Mouse (Mus musculus) gastrocnemius, adult 2 months (tissue): ENCODE measurements around the gene Kif6. TPM values are rescaled to one million over a fixed set of nuclear protein-coding genes. Genes with fewer than 3 reads are reported as not detected.

ENCODE experiments used
- DNase-seq: peaks from one replicate; pipeline ENCODE4 v3.0.0; 2022
- H3K27ac ChIP-seq: fragments of 200-600 bp; 2 replicates; pipeline ENCODE4 v1.8.1; 2022; ENCODE audit warnings: mild to moderate bottlenecking
- H3K4me3 ChIP-seq: fragments of 200-600 bp; 2 replicates; pipeline ENCODE4 v1.8.1; 2022; ENCODE audit warnings: mild to moderate bottlenecking, moderate library complexity
- CTCF ChIP-seq: fragments of 200-600 bp; IDR thresholded peaks from 2 replicates; pipeline ENCODE4 v1.8.1; 2022; ENCODE audit warnings: antibody characterized with exemption, mild to moderate bottlenecking, moderate library complexity
- intact Hi-C: fragments of 180-260 bp; cut with DNase I; formaldehyde crosslinking; loops from one replicate; pipeline ENCODE4 v1.15.1; 2025
- total RNA-seq, 2 experiments: library from RNA; stranded (reverse); gene quantifications; 2 replicates each; pipeline ENCODE4 v1.2.3; 2021

Gene Kif6
- total RNA-seq, 2 experiments from 2014 or later = not detected

DNA sequence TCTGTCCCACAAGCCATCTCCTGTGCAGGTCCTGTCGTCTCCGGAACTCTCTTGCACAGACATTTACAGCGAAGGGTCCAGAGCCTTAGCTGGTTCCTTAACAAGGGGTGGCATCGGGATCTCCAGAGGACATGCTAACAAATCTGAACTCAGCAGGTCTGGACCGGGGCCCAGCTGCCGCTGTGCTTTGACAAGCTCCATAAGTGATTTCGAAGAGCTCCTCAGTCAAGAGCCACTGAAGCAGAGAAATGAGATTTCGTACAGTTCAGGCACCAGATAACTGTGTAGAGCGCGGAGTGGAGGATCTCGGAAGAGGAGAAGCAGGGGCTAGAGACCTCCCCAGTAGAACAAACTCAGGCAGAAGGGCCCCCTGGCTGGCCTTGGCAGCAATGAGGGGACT, 270.1 kb downstream of the Kif6 start:
- no peak overlapping the region for H3K4me3 ChIP-seq
- intact Hi-C loops = no loop called here
- DNase-seq = no peak
- H3K27ac ChIP-seq = no peak overlapping the region
- TF ChIP-seq CTCF = no peak

DNA sequence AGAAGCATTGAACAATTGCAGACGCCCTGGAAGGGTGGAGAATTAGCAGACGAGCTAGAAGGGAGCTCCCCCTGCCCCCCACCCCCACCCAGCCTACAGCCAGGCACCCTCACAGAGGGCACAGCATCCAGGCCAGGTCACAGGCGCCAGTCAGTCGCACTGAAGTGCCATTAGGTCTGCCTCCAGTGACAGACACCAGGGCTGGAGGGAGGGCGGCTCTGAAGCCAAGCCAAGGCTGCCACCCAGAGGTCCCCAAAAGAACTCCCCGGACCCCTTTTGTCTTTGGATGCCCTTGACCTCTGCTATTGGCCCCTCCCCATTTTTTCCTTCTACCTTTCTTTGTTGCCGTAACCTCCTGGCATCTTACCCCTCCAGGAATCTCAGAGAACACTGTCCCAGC, 274.7 kb downstream of the Kif6 start:
- H3K4me3 ChIP-seq = no peak overlapping the region
- no peak overlapping the region for H3K27ac ChIP-seq
- no peak for DNase-seq
- intact Hi-C loops = loop anchor here (10.0 kb wide), 1 partner anchor 155 kb away; no protein-coding TSS in a partner anchor
- peak; percentile 15; the same call in 1 of the 2 replicates for TF ChIP-seq CTCF

DNA sequence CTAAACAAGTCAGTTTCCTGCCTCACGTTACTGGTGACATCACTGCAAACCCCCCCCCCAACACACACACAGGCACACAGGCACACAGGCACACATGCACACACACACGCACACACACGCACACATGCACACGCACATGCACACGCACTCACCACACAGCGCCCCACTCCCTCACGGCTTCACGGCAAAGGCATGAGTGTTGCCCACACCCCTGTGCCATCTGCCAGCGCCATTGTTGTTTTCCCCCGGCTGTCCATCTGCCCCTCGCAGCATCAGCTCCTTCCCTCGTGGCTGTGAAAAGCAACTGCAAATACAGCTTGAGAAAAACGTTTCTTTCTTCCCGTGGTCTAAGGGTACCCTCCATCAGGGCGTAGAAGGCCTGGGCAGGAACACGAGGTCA, 275.9 kb downstream of the Kif6 start:
- DNase-seq = no peak
- Histone ChIP-seq H3K27ac (no peak overlapping the region), H3K4me3 (no peak overlapping the region)
- no peak for TF ChIP-seq CTCF
- intact Hi-C loops = loop anchor here (10.0 kb wide), 1 partner anchor 156 kb away; no protein-coding TSS in a partner anchor

DNA sequence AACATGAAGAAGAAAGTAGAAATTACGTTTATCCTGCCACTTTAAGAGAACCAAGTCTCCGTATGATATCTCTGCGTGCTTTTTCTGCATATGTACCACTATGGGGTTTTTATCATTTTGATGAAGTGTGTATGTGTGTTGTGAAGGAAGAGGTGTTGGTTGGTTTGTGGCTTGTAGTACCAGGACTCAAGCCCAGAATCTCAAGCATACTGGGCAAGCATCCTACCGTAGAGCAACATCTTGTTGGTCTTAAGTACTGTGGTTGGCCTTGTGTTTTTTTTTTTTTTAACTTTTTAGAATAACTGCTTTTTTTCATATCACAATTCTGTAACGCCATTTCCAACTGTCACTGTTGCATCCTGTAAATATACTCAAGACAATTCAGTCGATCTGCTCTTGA, 277.5 kb downstream of the Kif6 start:
- intact Hi-C loops = loop anchor here (10.0 kb wide), 1 partner anchor 158 kb away; no protein-coding TSS in a partner anchor
- no peak for TF ChIP-seq CTCF

DNA sequence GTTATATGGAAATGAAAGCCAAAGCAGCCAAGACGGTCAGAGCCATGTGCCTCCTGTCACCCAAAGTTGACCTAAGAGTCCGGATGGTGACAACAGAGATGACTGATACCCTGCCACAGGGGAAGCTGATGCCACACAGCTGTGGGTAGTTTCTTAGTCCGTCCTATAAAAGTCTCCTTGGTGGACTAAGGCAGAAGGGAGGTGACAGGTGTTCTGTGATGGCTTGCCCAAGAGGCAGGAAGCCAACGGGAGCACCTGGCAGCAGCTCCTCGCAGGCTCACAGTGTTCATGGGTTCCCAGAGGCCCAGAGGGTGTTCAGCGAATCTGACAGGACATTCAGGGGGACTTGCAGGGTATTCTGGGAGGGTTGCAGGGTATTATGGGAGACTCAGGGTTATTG, 279.5 kb downstream of the Kif6 start:
- intact Hi-C loops = loop anchor here (10.0 kb wide), 1 partner anchor 160 kb away; no protein-coding TSS in a partner anchor
- H3K27ac ChIP-seq = no peak overlapping the region
- TF ChIP-seq CTCF = no peak
- DNase-seq = peak; percentile 59
- no peak overlapping the region for H3K4me3 ChIP-seq

More for the DNA sequence above, 277.5 kb downstream of the Kif6 start:
- no peak for DNase-seq
- Histone ChIP-seq H3K27ac (no peak overlapping the region), H3K4me3 (no peak overlapping the region)

DNA sequence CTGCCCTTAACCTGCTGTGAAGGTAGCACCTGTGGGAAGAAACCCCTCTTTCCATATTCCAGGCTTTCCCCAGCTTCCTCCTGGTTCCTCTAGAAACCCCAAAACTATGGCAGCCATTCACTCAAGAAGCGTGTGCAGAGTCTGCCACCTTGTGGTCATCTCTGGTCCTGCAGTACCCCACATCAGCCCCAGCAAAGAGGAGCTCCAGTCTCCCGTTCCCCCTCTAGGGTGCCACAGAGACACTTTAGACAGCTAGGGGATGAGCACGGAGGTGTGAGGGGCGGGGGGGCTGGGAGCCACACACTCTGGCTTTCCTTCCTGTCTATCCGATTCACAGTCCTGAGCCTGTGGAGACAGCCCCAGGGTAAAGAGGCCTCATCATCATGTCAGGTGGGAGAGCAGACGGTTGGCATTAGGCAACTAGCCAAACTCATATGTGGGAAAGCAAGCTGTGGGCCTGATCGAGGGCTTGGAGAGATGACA, 284.0 kb downstream of the Kif6 start:
- TF ChIP-seq CTCF = peak; percentile 92
- intact Hi-C loops = loop anchor here (1.0 to 10.0 kb wide), 3 partner anchors 164 to 431 kb away; no protein-coding TSS in a partner anchor
- H3K27ac ChIP-seq = no peak overlapping the region
- DNase-seq = peak; percentile 73
- peak overlapping the region; percentile 32; the same call in 1 of the 2 replicates for H3K4me3 ChIP-seq

DNA sequence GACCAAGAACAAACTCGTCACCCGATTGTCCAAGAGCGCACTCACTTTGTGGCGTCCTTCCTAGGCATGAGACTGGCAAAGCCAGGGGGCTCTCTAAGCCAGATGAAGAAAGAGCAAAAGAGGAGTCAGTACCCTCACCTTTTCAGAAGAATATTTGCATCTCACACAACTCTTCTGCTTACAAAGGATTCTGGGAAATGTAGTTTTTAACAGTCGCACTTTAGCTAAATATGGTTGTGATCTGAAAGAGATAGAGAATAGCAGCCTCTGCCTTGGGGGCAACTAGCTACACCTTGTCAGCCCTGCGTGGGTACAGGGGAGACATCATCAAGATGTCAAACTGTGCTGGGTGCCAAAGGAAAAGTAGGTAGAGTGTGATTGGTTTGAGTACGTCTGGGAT, 287.7 kb downstream of the Kif6 start:
- TF ChIP-seq CTCF = no peak
- no peak overlapping the region for H3K27ac ChIP-seq
- no peak overlapping the region for H3K4me3 ChIP-seq
- no peak for DNase-seq
- intact Hi-C loops = no loop called here

DNA sequence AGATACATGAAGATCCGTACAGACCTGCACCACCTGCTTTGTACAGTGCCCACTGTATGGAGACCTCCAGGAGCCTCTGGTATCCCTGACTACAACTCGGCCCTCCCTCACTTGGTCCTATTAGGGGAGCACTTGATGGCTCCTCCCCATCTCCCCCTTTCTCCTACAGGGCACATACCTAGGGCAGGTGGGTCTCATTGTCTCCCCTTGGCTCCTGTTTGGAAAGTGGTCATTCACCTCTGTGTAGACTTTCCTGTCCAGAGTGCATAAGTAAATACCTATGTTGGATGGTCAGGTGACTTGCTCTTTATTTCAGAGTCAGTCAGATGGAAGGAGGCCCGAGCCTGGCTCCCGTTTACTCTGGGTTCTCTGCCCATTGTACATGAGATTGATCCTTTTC, 308.5 kb downstream of the Kif6 start:
- H3K27ac ChIP-seq = no peak overlapping the region
- DNase-seq = no peak
- TF ChIP-seq CTCF = no peak
- intact Hi-C loops = no loop called here
- H3K4me3 ChIP-seq = no peak overlapping the region

DNA sequence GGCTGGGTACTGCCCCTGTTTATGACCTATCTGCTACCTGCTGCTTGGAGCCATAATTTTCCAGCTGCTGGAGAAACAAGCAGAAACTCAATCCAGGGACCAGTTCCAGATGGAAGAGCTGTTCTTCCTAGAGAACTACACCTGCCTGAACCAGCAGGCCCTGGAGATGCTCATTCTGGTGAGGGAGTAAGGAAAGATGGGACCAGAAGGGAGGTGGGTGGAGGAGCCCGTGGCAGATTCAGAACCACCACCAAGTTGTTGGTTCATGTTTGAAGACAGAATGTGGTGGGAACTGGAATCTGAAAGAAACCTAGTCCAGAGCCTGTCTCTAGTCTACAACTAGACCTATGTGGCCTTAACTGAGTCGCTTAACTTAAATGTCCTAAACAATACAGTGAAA, 312.7 kb downstream of the Kif6 start:
- intact Hi-C loops = no loop called here
- Histone ChIP-seq H3K4me3 (no peak overlapping the region), H3K27ac (no peak overlapping the region)
- DNase-seq = no peak
- no peak for TF ChIP-seq CTCF

DNA sequence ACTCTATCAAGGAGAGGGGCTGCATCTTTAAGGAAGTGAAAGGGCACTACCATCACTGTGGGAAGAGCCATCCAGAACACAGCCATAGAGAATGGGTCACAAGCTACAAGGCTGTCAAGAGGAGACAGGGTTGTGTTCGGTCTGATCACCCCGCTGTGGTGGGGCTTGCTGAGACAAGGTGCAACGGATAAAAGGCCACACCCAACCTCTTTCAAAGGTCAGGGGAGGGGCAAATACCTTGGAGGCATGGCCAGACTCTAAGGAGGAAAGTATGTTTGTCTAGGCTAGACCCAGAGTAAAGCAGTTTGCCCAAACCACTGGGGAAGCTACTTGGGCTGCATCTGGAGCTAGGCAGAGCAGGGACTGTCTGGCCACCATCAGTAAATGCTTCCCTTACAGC, 318.9 kb downstream of the Kif6 start:
- no peak for DNase-seq
- intact Hi-C loops = no loop called here
- H3K4me3 ChIP-seq = no peak overlapping the region
- H3K27ac ChIP-seq = no peak overlapping the region
- no peak for TF ChIP-seq CTCF

DNA sequence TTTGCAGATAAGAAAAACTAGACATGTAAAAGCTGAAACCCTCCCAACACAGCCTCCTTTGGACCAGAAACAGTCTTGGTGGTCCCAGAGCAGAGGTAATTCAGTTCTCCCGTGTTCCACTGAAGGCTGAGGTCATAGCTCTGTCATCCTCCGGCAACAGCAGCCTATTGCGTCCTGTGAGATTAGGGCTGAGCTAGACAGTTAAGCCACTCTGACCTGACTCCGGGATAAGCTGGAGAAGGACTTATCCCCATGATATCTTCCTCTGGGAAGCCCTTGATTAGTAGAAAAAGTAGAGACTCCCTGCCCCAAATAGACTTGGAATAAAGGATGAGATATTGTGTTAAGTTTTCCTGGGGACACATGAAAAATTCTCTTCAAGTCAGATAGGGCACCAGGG, 319.6 kb downstream of the Kif6 start:
- intact Hi-C loops = no loop called here
- H3K4me3 ChIP-seq = no peak overlapping the region
- no peak for DNase-seq
- H3K27ac ChIP-seq = no peak overlapping the region
- no peak for TF ChIP-seq CTCF

DNA sequence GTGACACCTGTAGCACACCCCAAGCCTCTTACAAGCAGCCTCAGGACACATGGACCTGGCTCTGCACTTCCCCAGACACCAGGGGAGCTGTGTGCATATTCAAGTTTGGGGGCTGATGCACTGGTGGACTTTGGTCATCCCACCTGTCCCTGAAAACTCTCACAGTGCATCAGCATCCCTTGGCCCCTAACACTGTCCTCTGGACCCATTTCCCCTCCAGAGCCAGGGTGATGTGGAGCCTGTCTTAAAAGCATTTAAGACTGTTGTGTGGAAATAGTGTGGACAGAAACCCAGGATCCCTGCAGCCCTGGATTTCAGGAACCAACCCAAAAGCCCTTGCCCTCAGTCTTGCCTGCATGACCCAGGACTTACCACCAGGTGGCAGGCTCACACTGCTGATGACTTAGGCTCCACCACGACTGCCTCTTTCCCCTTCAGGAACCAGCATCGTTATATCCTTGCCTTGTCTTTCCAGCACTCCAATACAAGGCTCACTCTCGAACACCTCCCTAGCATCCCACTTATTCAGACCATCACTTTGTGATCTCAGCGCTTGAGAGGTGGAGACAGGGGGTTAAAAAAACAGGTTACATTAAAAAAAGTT, 320.8 kb downstream of the Kif6 start:
- Histone ChIP-seq H3K4me3 (no peak overlapping the region), H3K27ac (no peak overlapping the region)
- intact Hi-C loops = loop anchor here (5.0 kb wide), 2 partner anchors 302 to 862 kb away; no protein-coding TSS in a partner anchor
- no peak; the same call in 1 of the 2 replicates for TF ChIP-seq CTCF
- DNase-seq = peak; percentile 76

DNA sequence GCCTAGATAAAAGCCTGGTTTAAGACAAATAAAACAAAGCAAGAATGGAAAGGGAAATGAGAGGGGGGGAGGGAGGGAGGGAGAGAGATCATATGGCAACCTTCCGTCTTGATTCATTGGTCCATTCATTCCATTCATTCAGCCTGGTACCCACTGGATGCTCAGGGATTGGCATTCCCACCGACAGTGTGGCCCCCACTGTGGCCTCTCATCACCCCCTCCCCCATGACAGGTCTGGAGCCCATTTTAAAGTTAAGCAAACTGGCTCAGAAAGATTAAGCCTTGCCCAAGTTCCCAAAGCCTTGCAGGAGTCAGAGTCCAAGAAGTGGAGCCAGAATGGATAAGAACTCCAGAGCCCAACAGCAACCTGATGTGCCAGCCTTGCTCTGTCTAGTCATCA, 321.3 kb downstream of the Kif6 start:
- no peak overlapping the region for H3K27ac ChIP-seq
- no peak for TF ChIP-seq CTCF
- H3K4me3 ChIP-seq = no peak overlapping the region
- intact Hi-C loops = loop anchor here (5.0 kb wide), 2 partner anchors 301 to 861 kb away; no protein-coding TSS in a partner anchor
- DNase-seq = no peak

DNA sequence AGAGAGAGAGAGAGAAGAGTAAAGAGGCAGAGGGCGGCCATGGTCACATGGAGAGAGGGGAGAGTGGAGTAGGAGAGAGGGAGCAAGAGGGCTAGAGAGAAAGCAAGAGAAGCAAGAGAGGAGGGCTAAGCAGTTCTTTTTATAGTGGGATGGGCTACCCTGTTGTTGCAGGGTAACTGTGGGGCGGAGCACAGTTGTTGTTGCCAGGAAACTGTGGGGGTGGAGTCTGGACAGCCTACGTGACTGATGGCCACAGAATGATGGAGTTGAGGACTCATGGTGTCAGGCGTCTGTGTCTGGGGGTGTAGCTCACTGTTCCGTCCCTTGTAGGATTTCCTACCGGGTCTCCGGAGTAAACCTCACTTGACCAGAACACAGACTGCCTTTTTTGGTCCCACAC, 324.2 kb downstream of the Kif6 start:
- Histone ChIP-seq H3K27ac (no peak overlapping the region), H3K4me3 (no peak overlapping the region)
- DNase-seq = no peak
- intact Hi-C loops = loop anchor here (5.0 kb wide), 2 partner anchors 298 to 858 kb away; no protein-coding TSS in a partner anchor
- no peak for TF ChIP-seq CTCF
